Mouse (Mus musculus) forebrain, embryonic 13.5 days (tissue): Measurements from ENCODE around the gene Dppa5a. TPM values are rescaled to one million over a fixed set of nuclear protein-coding genes. Genes with fewer than 3 reads are reported as not detected.
"Not testable (repeated sequence)": the region's sequence is repeated elsewhere in the genome, so short reads cannot be mapped to it uniquely, and the experiment has no call there.

Source experiments
- ATAC-seq: fragments of 200-750 bp; cut with Nextera tagmentation; 2 replicates; pipeline ENCODE4 v1.8.0; 2017
- H3K27ac ChIP-seq: fragments of 300-500 bp; sonication (generic); 2 replicates; pipeline ENCODE4 v1.5.1; 2015; ENCODE audit warnings: inconsistent platforms, mild to moderate bottlenecking, moderate library complexity
- H3K27me3 ChIP-seq: fragments of 300-500 bp; sonication (generic); 2 replicates; pipeline ENCODE4 v1.6.1; 2015; ENCODE audit warnings: mild to moderate bottlenecking, inconsistent platforms
- H3K36me3 ChIP-seq: fragments of 300-500 bp; sonication (generic); 2 replicates; pipeline ENCODE4 v1.6.1; 2015; ENCODE audit warnings: mild to moderate bottlenecking, inconsistent platforms; ENCODE audit not compliant: poor library complexity, severe bottlenecking
- H3K4me1 ChIP-seq: fragments of 300-500 bp; sonication (generic); 2 replicates; pipeline ENCODE4 v1.6.1; 2015; ENCODE audit warnings: inconsistent platforms
- H3K4me2 ChIP-seq: fragments of 300-500 bp; sonication (generic); 2 replicates; pipeline ENCODE4 v1.6.1; 2015; ENCODE audit warnings: inconsistent platforms, mild to moderate bottlenecking, moderate library complexity
- H3K4me3 ChIP-seq: fragments of 300-500 bp; sonication (generic); 2 replicates; pipeline ENCODE4 v1.5.1; 2015; ENCODE audit warnings: mild to moderate bottlenecking, inconsistent platforms
- H3K9ac ChIP-seq: fragments of 300-500 bp; sonication (generic); 2 replicates; pipeline ENCODE4 v1.6.1; 2015; ENCODE audit warnings: mild to moderate bottlenecking, inconsistent platforms
- H3K9me3 ChIP-seq: fragments of 300-500 bp; sonication (generic); replicated peaks from 2 replicates; pipeline ENCODE4 v1.6.1; 2016; ENCODE audit warnings: inconsistent platforms
- WGBS: fragments of 180-500 bp; shearing (Covaris S2); methylation state at CpG from one replicate; pipeline ENCODE4 v1.1.7; 2015; 5-methylcytosine and 5-hydroxymethylcytosine counted together
- polyA plus RNA-seq: library from polyadenylated mRNA; unstranded; fragments of >200 nt; fragmentation: Nextera tagmentation; extraction: Ambion mirVana; gene quantifications from 2 replicates; pipeline ENCODE4 v1.2.1, GENCODE M21; 2015

Gene Dppa5a
- polyA plus RNA-seq, 1 experiment from 2014 or later, result 1.2 TPM

DNA sequence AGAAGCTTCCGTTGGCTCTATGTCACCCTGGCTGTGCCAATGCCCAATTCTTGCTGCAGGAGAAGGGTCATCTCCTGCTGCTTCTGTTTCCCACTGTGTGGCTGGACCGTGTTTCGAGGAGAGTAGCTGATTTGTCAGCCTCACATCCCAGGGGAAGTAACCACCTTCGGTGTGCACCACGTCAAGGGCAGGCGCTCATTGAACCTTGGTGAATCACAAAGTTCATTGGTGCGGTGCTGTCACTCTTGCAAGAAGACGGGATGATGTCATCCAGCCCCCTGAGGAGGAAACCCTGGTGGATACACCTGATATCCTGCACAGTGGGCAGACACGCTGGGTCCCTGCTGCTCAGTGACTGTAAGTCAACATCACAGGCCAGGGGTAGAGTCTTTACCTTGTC, 24.9 kb downstream of the Dppa5a start:
- not testable (repeated sequence) for H3K9ac ChIP-seq, H3K36me3 ChIP-seq, ATAC-seq, H3K9me3 ChIP-seq, H3K4me1 ChIP-seq, H3K27me3 ChIP-seq, H3K4me3 ChIP-seq, H3K4me2 ChIP-seq, H3K27ac ChIP-seq
- WGBS, result 90% methylated on average over 9 of the region's 9 CpGs

DNA sequence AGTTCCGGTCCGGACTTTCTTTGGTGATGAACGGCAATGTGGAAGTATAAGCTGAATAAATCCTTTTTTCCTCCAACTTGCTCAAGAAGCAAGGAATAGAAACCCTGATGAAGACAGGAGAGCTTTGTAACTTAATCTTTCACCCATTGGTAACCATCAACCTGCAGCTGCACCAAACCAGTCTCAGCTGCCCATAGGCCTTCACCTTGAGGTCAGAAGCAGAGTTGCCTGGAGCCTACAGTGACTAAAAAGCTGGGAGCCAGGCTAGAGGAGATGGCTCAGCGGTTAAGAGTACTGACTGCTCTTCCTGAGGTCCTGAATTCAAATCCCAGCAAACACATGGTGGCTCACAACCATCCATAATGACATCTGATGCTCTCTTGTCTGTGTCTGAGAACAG, 25.5 kb downstream of the Dppa5a start:
- not testable (repeated sequence) for H3K27ac ChIP-seq, H3K4me2 ChIP-seq, H3K36me3 ChIP-seq, H3K9me3 ChIP-seq, H3K27me3 ChIP-seq, H3K4me1 ChIP-seq, H3K4me3 ChIP-seq, H3K9ac ChIP-seq, ATAC-seq
- 94% methylated on average over 4 of the region's 4 CpGs for WGBS

GRCm38 (mm10) chr9:78340324-78340723, 27.7 kb downstream of the Dppa5a start:
- H3K4me1 ChIP-seq, H3K4me3 ChIP-seq, ATAC-seq, H3K9me3 ChIP-seq, H3K4me2 ChIP-seq, H3K36me3 ChIP-seq, H3K9ac ChIP-seq, H3K27me3 ChIP-seq, H3K27ac ChIP-seq: not testable (repeated sequence)
- 10% methylated on average over 8 of the region's 8 CpGs for WGBS

GRCm38 (mm10) chr9:78337050-78337449, 30.9 kb downstream of the Dppa5a start:
- not testable (repeated sequence) for H3K36me3 ChIP-seq, H3K27me3 ChIP-seq, H3K4me1 ChIP-seq, H3K9ac ChIP-seq, H3K4me3 ChIP-seq, H3K4me2 ChIP-seq, H3K9me3 ChIP-seq, H3K27ac ChIP-seq
- peak; percentile 24; the same call in 1 of the 2 replicates for ATAC-seq

GRCm38 (mm10) chr9:78327289-78327688, 40.7 kb downstream of the Dppa5a start, which contains the start of gene Omt2b:
Gene Omt2b (plus strand): TSS chr9:78327589.
- ATAC-seq, result not testable (repeated sequence)
- 79% methylated on average over 1 of the region's 1 CpGs for WGBS

DNA sequence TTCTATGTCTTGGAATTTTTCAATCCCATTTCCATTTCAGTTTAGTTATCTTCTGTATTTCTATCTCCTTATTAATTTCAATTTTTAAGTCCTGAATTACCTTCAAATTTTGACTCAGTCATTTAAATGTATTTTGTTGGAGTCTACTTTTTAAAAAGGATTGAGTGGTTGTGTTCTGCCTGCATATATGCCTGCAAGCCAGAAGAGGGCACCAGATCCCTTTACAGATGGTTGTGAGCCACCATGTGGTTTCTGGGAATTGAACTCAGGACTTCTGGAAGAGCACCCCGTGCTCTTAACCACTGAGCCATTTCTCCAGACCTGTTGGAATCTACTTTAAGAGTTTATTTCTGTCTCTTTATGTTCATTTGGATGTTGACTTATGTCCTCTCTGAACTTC, 48.5 kb downstream of the Dppa5a start:
- no peaks in the 10 kb centered on the region for H3K9me3 ChIP-seq
- ATAC-seq, result no peak
- H3K27ac ChIP-seq, result no peak overlapping the region
- H3K4me3 ChIP-seq, result no peak overlapping the region
- no peaks in the 10 kb centered on the region for H3K4me1 ChIP-seq
- H3K36me3 ChIP-seq, result no peaks in the 10 kb centered on the region
- no peak overlapping the region for H3K9ac ChIP-seq
- 38% methylated on average over 1 of the region's 1 CpGs for WGBS
- no peaks in the 10 kb centered on the region for H3K27me3 ChIP-seq
- H3K4me2 ChIP-seq, result no peak overlapping the region

More at GRCm38 (mm10) chr9:78327289-78327688, 40.7 kb downstream of the Dppa5a start, which contains the start of gene Omt2b:
- not testable (repeated sequence) for H3K4me2 ChIP-seq, H3K9ac ChIP-seq, H3K36me3 ChIP-seq, H3K4me3 ChIP-seq, H3K27me3 ChIP-seq, H3K27ac ChIP-seq, H3K9me3 ChIP-seq, H3K4me1 ChIP-seq

Other genes starting within 250 kb of the Dppa5a start
- 19.9 and 28.5 TPM in 2 replicates for gene Gsta4, start 185.4 kb downstream of the Dppa5a start, polyA plus RNA-seq
- gene Gsta1, start 137.5 kb downstream of the Dppa5a start, polyA plus RNA-seq, result not detected in 2 replicates
- gene Gm3776, start 111.0 kb downstream of the Dppa5a start, polyA plus RNA-seq, result not detected in 2 replicates
- not detected in 2 replicates for gene Gm10639, start 78.3 kb downstream of the Dppa5a start, polyA plus RNA-seq
- not detected in 2 replicates for gene Omt2a, start 53.4 kb downstream of the Dppa5a start, polyA plus RNA-seq
- gene Omt2b, start 40.6 kb downstream of the Dppa5a start, polyA plus RNA-seq, result not detected in 2 replicates
- gene Gsta2, start 12.4 kb downstream of the Dppa5a start, polyA plus RNA-seq, result not detected in 2 replicates
- gene Ooep, start 10.5 kb upstream of the Dppa5a start, polyA plus RNA-seq, result 6.1 and 6.3 TPM in 2 replicates
- 0.15 and 0.19 TPM in 2 replicates for gene Ddx43, start 27.6 kb upstream of the Dppa5a start, polyA plus RNA-seq
- 0.47 and 0.62 TPM in 2 replicates for gene Cgas, start 75.1 kb upstream of the Dppa5a start, polyA plus RNA-seq
- 24.9 and 26.1 TPM in 2 replicates for gene Mto1, start 80.0 kb upstream of the Dppa5a start, polyA plus RNA-seq
- 0.65 and 0.97 TPM in 2 replicates for gene Gm17324, start 80.6 kb upstream of the Dppa5a start, polyA plus RNA-seq
- 4,108 and 4,123 TPM in 2 replicates for gene Eef1a1, start 121.0 kb upstream of the Dppa5a start, polyA plus RNA-seq
- gene Slc17a5, start 219.9 kb upstream of the Dppa5a start, polyA plus RNA-seq, result 15.3 and 15.8 TPM in 2 replicates
- 1.6 and 2.1 TPM in 2 replicates for gene Cd109, start 247.4 kb upstream of the Dppa5a start, polyA plus RNA-seq